Mouse (Mus musculus) right cerebral cortex, postnatal 10 days (tissue): ENCODE data around the gene Grn.
A peak's percentile ranks its signal among the peaks of the same experiment; 100 is the strongest.
"Not testable (repeated sequence)": the region's sequence is repeated elsewhere in the genome, so short reads cannot be mapped to it uniquely, and the experiment has no call there.

Source experiments
- DNase-seq, 2 experiments: peaks; one replicate each; pipeline ENCODE4 v3.0.0; 2021; ENCODE audit warnings: low spot score in 2 of 2

Grn gene

DNA sequence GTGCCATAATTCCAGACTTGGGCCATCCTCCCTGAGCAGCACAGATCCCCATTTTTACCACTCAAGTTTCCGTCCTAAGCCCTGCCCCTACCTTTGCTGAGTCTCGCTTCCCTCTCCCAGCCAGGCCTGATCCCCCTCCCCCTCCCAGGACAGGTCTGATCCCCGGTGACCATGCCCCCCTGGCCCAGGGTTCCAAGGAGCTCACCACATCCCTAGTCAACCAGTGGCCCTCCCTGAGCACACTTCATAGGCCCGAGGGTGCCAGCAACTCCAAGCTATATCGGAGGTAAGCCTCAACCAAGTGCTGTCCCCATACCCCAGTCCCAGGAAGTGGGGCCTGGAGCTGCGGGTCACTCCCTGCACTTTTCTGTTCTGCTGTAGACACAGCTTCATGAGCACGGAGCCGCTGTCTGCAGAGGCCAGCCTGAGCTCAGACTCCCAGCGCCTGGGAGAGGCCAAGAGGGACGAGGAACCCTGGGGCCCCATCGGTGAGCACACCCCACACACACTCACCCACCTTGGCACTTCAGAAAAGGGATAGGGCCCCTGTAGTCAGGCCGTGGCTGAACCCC lies 29.5 kb upstream of the Grn start:
- peak in 1 of 2 experiments; percentile 37 for DNase-seq

DNA sequence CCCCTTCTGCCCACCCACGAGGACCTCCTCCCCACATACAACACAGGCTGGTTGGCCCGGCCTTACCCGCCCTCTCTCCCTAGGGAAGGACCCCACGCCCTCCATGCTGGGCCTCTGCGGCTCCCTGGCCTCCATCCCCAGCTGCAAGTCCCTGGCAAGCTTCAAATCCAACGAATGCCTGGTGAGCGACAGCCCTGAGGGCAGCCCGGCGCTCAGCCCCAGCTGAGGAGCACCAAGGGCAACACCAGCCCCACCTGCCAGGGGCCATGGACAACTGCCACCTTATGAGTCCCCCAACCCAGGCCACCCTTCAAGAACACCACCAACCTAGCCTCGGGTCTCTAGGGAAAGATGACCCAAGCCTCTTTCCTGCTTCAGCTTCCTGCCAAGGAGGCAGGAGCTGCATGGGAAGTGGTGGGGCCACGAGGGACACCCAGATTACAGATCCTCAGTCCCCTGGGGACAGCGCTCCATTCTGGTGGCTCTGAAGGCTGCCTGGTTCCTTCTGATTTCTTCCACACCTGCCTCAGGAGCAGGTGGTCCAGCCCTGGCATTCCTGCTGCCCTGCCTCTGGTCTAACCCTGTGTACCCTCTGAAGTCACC lies 28.1 kb upstream of the Grn start:
- peak in 1 of 2 experiments; percentile 27 for DNase-seq

GRCm38 (mm10) chr11:102403657-102404056 lies 26.5 kb upstream of the Grn start:
- DNase-seq, result peak in 1 of 2 experiments; percentile 25

DNA sequence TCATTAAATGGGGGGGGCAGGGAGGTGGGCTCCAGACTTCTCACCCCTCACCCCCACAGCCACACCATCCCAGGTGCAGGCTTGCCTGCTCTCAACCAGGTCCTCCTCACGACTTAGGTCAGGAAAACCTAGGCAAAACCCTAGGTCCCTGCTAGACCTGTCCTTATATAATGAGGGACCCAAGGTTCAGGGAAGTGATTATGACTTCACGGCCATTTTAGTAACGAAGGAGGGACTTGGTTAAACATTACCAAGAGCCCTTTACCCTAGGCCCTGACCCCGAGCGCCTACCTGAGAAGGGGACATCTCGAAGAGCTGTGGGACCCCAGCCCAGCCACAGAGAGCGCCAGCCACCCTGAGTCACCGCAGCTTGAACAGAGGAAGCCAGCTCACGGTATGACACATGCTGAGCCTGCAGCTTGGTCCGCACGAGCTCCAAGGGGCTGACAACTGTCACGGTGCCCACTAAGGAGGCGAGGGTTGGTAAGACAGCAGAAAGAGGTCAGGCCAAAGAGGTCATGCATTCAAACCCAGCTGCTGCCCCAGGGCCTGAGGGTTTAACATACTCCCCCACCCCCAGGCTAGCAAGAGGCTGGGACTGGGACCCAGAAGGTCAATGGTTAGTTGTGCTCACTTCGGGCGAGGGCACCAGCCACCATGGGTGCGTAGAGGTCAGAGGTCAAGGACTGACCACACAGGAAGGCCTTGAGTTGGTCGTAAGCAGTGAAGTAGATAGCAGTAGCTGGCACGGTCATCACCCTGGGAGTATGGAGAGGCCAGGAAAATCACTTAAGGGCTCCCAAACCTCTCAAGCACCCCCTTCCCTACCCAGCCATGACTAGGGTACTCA lies 25.7 kb upstream of the Grn start:
- DNase-seq, result peak; percentile 34 to 45

GRCm38 (mm10) chr11:102405544-102406285 lies 24.4 kb upstream of the Grn start:
- DNase-seq, result no peak

- peak in 1 of 2 experiments; percentile 25 for DNase-seq
These were observed 23.7 kb upstream of the Grn start for GRCm38 (mm10) chr11:102406401-102406800.

DNA sequence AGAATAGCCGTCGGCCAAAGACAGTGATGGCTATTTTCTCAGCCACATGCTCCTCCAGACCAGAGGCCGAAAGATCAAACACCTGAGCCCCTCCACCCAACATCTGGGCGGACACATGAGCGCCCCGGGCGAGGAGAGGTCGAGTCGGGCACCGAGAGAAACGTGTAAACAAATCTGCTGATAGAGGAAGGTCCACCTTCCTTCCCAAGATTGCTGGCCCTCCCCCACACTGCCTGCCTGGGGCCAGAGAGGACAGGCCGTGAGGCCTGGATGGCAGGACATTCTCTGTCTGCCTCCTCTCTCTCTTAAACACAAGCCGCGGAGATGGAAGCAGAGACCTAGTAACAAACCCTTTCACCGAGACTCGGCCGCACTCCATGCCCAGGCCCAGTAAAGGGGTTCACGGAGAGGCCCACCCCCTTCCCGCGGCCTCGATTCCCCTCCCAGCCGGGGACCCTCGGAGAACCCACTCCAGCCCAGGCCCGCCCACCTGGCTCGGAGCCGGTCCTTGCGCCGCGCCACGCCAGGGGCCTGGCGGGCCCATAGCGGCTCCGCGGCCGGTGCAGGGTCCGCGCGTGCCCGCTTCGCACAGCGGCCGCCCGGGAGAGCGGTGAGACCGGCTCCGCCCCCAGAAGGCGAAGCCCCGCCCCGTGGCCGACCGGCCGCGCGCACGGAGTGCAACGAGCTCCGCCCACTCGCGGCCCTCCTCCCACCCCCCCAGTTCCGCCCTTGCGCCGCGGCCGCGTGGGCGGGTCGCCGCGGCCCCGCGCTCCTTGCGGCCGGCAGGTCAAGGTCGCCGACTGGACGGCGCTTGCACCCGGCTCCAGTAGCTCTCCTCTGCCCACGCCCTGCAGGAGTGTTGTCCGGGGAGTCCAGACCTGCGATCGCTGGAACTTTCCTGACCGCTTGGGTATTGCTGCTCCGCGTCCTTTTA lies 22.9 kb upstream of the Grn start:
- peak; percentile 93 for DNase-seq

DNA sequence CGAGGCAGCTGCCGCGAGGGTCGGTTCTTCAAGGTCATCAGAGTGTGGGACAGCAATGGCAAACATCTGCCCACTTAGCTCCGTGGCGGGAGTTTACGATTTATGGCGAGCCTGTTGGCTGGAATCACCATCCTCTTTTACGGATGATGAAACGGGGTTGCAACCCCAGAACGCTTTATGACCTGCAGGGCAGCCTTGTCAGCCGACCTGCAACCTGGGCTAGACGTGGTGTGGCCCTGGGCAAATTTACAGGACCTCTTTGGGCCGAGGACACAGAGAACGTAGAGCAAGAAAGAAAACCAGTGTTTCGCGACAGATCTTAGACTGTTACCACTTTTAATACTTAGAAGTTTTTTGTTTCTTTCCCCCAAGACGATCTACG lies 22.3 kb upstream of the Grn start, which contains the start of gene Slc25a39:
Slc25a39 (minus strand) TSS at position 113 of the 382 bp plus-strand sequence.
- DNase-seq, result no peak

GRCm38 (mm10) chr11:102408344-102408876 lies 21.7 kb upstream of the Grn start:
- peak; percentile 98 to 99 for DNase-seq

GRCm38 (mm10) chr11:102408888-102409794 lies 21.0 kb upstream of the Grn start:
- no peak for DNase-seq

- DNase-seq, result no peak
These were observed 20.3 kb upstream of the Grn start for GRCm38 (mm10) chr11:102409795-102410330.

- not testable (repeated sequence) for DNase-seq
These were observed 19.8 kb upstream of the Grn start for GRCm38 (mm10) chr11:102410345-102410744.

DNA sequence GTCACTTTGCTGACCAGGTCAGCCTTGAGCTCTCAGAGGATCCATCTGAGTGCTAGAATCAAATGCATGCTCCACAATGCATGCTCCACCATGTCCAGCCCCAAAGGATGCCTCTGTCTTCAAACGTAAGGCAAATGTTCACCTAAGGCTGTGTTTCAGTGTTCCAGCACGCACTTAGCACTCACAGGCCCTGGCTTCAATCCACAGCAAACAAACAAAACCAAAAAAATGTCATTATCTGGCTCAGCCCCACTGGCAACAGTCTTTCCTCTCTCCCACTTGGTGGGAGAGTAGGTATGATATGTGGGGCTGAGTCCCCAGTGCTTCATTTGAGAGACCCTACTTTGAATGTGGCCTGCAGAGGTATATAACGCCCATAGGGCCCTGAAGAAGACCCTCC lies 19.1 kb upstream of the Grn start:
- DNase-seq, result no peak

- peak; percentile 89 to 92 for DNase-seq
These were observed 18.4 kb upstream of the Grn start for GRCm38 (mm10) chr11:102411704-102412103.

DNA sequence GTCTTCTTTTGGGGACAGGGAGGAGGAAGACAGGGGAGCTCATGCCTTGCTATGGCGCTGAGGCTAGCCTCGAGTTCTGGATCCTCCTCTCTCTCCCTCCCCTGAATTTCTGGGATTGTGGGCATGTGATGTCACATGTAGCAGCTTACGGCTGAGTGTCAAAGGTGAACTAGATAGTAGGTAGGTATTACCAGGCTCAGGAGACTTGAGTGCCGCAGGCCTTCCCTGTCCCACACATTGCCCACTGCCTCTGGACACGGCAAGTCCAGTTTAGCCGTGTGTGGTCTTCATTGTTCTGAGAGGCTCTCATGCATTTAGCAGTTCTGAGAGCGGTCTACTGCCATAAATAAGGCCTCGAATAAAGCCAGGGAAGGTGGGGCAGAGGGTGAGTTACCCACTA lies 17.1 kb upstream of the Grn start:
- DNase-seq, result no peak

DNA sequence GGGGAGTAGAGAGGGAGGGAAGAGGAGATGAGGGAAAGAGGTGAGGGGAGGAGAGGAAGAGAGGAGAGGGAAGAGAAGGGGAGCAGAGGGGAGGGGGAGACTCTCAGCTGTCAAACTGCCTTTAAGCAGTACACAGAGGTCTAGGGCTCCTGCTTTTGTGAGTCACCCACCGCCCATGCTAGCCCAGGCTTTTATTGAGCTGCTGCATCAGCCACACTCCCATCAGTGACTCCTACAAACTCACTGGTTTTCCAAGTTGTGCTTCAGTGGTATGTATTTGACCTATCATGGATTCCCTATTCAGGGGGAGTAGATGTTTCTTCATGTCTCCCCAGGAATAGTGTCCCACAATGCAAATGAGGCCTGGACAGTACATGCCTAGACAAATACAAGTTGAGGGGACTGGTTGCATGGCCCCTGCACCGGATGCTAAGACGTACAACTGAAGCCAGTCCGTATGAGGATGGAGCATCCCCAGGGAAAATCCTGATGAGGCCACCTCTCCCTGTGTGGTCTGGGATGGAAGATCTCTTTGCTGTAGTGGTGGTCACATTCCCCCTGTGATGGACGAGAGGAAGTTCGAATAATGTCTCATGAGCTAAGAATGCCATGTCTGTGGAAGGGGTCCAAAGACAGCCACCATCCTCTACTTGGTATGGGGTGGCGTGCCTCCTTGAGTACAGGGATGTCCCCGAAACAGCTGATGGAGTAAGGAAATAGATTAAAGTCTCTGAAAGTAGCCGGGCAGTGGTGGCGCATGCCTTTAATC lies 14.9 kb upstream of the Grn start:
- no peak for DNase-seq

GRCm38 (mm10) chr11:102417160-102417559 lies 13.0 kb upstream of the Grn start:
- DNase-seq, result no peak

DNA sequence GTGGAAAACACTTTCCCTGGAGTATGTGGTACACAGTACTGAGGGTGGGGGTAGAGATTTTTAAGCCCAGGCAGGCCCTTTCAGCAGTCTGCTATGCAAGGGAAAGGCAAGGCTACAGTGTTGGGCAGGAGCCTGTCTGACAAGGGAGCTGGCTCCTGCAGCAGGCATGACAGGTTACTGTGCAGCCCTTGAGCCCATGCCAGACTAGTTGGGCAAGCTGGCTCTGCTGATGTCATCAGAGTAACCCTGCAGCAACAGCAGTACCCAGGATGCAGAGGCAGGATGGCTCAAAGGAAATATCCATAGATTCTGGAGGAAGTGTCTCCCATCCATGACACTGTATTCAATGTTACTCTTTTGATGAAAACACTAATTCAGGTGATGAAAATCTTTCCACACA lies 11.2 kb upstream of the Grn start:
- no peak for DNase-seq

DNA sequence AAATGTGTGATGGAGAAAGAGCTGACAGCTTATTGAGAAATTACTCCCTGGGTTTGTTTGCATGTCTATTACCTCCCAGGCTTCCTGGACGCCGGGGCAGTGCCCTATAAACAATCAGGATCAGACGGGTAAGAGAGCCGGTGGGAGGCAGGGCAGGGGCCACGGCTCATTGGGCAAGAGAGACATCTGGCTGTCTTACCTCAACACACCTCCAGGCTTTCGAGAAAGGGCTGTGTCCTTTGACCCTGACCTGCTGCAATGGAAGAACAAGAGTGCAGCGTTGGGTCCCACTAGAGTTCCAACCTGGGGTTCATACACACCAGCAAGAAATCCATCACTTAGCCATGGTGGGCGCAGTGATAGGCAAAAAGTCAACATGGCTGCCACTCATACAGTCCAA lies 8.6 kb upstream of the Grn start:
- DNase-seq, result no peak
